In the genomic region with DNA sequence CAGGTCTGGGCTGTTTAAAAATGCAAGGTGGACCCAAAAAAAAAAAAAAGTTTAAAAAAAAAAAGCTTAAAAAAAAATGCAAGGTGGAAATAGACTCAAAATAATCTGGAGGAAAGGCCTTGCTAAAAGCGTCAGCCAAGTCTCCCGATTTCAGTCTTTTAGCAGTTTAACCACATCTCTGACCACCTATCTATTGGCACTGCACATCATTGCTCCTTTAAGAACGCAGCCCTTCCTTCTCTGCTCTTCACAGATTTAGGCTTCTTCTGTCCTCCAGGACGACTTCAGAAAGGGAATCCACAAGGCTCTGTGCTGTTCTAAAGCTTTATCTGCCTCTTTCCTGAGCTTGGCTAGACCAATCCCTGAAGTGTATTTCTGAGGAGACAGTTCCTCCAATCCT, we compare ENCODE assay signal across 21 mouse cellular contexts.
"Had no signal": no experiment of that assay in that cellular context is flagged by ENCODE, and none has a peak within 500 bp of the region (broad histone marks: within the 10 kb centered on the region; RNA-seq: fewer than 3 reads in every experiment).

No protein-coding gene starts in this region.

- H3K9ac ChIP-seq: kidney, embryonic 15.5 days; liver, embryonic 13.5 days; midbrain, embryonic 13.5 days; neural tube, embryonic 12.5 days; neural tube, embryonic 15.5 days had no signal

- H3K27ac ChIP-seq: kidney, embryonic 15.5 days; left cerebral cortex, adult 2 months; midbrain, embryonic 10.5 days; midbrain, embryonic 13.5 days; neural tube, embryonic 12.5 days; neural tube, embryonic 15.5 days; stomach, postnatal 0 days had no signal

- H3K4me2 ChIP-seq: kidney, embryonic 15.5 days; liver, embryonic 13.5 days; midbrain, embryonic 13.5 days; neural tube, embryonic 12.5 days; neural tube, embryonic 15.5 days had no signal

- DNase-seq: kidney, adult 8-10 months; kidney, postnatal 10 days; kidney, postnatal 36 days; layer of hippocampus, postnatal 36 days; liver, embryonic 13.5 days; lung, adult 2 months; lung, postnatal 14 days; lung, postnatal 4 days; right cerebral cortex, adult 18-20 months; right cerebral cortex, postnatal 14 days; right cerebral cortex, postnatal 4 days; thymus, adult 2 months; thymus, postnatal 14 days; thymus, postnatal 4 days had no signal

- H3K4me1 ChIP-seq: kidney, embryonic 15.5 days had no signal

- H3K36me3 ChIP-seq: neural tube, embryonic 15.5 days had no signal

- H3K9me3 ChIP-seq: kidney, embryonic 15.5 days; liver, embryonic 13.5 days; midbrain, embryonic 10.5 days; midbrain, embryonic 13.5 days; neural tube, embryonic 12.5 days; neural tube, embryonic 15.5 days had no signal

- H3K27me3 ChIP-seq: kidney, embryonic 15.5 days; liver, embryonic 13.5 days; midbrain, embryonic 13.5 days; neural tube, embryonic 12.5 days; neural tube, embryonic 15.5 days had no signal

- H3K4me3 ChIP-seq: kidney, embryonic 15.5 days; left cerebral cortex, adult 2 months; liver, embryonic 13.5 days; midbrain, embryonic 10.5 days; midbrain, embryonic 13.5 days; neural tube, embryonic 12.5 days; neural tube, embryonic 15.5 days had no signal
